Mouse (Mus musculus): ENCODE measurements at regions not wholly inside any gene's neighbourhood (a gene's known extent, or its start where the extent isn't known, plus 50 kb on each side); places are given as distances from the start of the nearest gene placed in this dataset.

DNA sequence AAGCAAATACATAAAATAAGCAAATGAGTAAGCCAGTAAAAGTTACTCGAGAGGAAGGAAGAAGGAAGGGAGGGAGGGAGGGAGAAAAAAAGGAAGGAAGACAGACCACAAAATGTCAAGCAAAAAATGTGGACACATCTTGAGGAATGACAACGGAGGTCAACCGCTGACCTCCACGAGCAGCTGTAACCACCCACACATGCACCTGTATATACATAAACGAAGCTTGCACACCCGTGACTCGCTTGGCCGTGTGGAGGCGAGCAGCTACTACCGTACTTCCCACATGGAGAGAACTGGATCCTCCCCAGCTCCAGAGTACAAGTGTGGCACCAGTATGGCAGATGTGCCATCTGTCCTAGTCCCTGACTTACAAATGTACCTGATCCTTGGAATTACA is 220.1 kb downstream of the Rplp1 start:
- Histone ChIP-seq H3K4me3 (ENCODE audit: low read depth, low read length) (no peak overlapping the region), H3K27me3 (replicated peaks; ENCODE audit: control insufficient read depth, insufficient read depth, low read length) (no peaks in the 10 kb centered on the region), H3K36me3 (ENCODE audit: control insufficient read depth, insufficient read depth, low read length) (no peaks in the 10 kb centered on the region), H3K4me2 (ENCODE audit: low read length) (no peak overlapping the region), H3K9me3 (ENCODE audit: control insufficient read depth, low read length) (no peaks in the 10 kb centered on the region), H3K4me1 (replicated peaks; ENCODE audit: control insufficient read depth, insufficient read depth, low read length) (peaks cover 9% of the 10 kb centered on the region), H3K27ac (ENCODE audit: low read depth) (no peak overlapping the region), H3K9ac (ENCODE audit: low read length) (no peak overlapping the region)
- WGBS, result 57% methylated on average over 10 of the region's 10 CpGs
- ATAC-seq (replicated peaks; ENCODE audit: low FRiP score, low TSS enrichment, low read depth) (no peak), DNase-seq (ENCODE audit: low spot score) (no peak)

DNA sequence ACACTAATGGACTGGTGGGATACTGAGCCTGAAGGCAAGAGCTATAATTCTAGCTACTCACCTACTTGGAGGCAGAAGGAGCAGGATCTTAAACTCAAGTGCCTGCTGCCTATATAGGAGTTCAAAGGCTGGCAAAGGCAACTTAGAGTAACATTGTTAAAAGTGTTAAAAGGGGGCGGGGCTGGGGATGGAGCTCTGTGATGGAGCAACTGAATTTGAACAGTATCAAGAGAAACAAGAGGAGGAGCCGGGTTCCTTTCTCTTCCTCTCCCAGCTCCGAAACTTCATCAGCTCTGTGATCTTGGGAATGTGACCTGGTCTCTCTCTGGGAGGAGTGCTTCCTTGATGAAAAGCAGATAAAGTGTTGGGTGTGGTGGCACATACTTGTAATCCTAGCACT is 223.6 kb downstream of the Rplp1 start:
- 67% methylated on average over 3 of the region's 3 CpGs for WGBS
- no peak overlapping the region for H3K4me3 ChIP-seq (ENCODE audit: low read depth, low read length)
- H3K27me3 ChIP-seq (replicated peaks; ENCODE audit: control insufficient read depth, insufficient read depth, low read length), result no peaks in the 10 kb centered on the region
- no peaks in the 10 kb centered on the region for H3K36me3 ChIP-seq (ENCODE audit: control insufficient read depth, insufficient read depth, low read length)
- no peak overlapping the region for H3K4me2 ChIP-seq (ENCODE audit: low read length)
- peaks cover 14% of the 10 kb centered on the region for H3K4me1 ChIP-seq (replicated peaks; ENCODE audit: control insufficient read depth, insufficient read depth, low read length)
- DNase-seq (ENCODE audit: low spot score) (no peak), ATAC-seq (replicated peaks; ENCODE audit: low FRiP score, low TSS enrichment, low read depth) (no peak)
- no peak overlapping the region for H3K9ac ChIP-seq (ENCODE audit: low read length)
- H3K27ac ChIP-seq (ENCODE audit: low read depth), result no peak overlapping the region
- H3K9me3 ChIP-seq (ENCODE audit: control insufficient read depth, low read length), result no peaks in the 10 kb centered on the region

DNA sequence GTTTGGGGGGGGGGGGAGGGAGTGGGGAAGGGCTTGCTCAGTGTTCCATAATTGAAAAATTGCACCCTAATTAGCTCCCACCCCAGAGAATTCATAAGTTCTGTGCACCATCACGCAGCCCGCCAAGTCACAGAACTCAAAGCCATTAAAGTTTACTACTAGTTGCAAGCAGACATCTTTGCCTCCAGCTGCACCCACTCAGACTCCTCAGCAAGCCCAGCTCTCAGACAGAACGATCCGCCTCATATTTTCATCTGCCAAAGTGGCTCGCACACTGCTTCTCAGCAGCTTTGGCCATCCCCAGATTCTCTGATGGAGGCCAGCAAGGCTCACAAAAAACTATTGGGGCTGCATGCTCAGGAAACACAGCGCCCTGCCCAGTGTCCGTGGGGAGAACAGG is 224.4 kb downstream of the Rplp1 start:
- 37% methylated on average over 7 of the region's 7 CpGs for WGBS
- H3K27ac ChIP-seq (ENCODE audit: low read depth), result no peak overlapping the region
- H3K4me1 ChIP-seq (replicated peaks; ENCODE audit: control insufficient read depth, insufficient read depth, low read length), result peaks cover 14% of the 10 kb centered on the region
- DNase-seq (ENCODE audit: low spot score), result no peak
- no peaks in the 10 kb centered on the region for H3K36me3 ChIP-seq (ENCODE audit: control insufficient read depth, insufficient read depth, low read length)
- no peaks in the 10 kb centered on the region for H3K27me3 ChIP-seq (replicated peaks; ENCODE audit: control insufficient read depth, insufficient read depth, low read length)
- ATAC-seq (replicated peaks; ENCODE audit: low FRiP score, low TSS enrichment, low read depth), result no peak
- no peaks in the 10 kb centered on the region for H3K9me3 ChIP-seq (ENCODE audit: control insufficient read depth, low read length)
- H3K4me3 ChIP-seq (ENCODE audit: low read depth, low read length), result no peak overlapping the region
- no peak overlapping the region for H3K4me2 ChIP-seq (ENCODE audit: low read length)
- H3K9ac ChIP-seq (ENCODE audit: low read length), result no peak overlapping the region

DNA sequence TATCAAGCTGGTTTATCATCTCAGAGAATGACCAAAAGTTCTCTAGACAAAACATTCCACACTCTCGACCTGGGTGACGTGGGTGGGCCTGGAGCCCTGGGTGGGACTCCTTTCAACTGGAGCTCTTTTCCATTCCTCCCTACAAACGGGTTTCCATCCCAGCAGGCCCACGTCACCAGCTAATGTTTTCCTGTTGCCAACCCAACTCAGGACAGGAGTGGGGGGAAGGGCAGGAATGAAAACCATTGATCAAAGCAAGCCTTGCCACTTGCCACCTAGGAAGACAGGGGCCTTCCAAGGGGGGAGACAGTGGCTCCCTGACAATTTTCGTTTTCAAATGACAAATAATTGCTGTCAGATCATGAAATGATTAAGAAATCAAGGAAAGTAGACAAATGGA is 224.8 kb downstream of the Rplp1 start:
- ATAC-seq (replicated peaks; ENCODE audit: low FRiP score, low TSS enrichment, low read depth) (no peak), DNase-seq (ENCODE audit: low spot score) (no peak)
- Histone ChIP-seq H3K27me3 (replicated peaks; ENCODE audit: control insufficient read depth, insufficient read depth, low read length) (no peaks in the 10 kb centered on the region), H3K36me3 (ENCODE audit: control insufficient read depth, insufficient read depth, low read length) (no peaks in the 10 kb centered on the region), H3K9ac (ENCODE audit: low read length) (no peak overlapping the region), H3K27ac (ENCODE audit: low read depth) (no peak overlapping the region), H3K9me3 (ENCODE audit: control insufficient read depth, low read length) (no peaks in the 10 kb centered on the region), H3K4me2 (ENCODE audit: low read length) (no peak overlapping the region), H3K4me1 (replicated peaks; ENCODE audit: control insufficient read depth, insufficient read depth, low read length) (peaks cover 14% of the 10 kb centered on the region), H3K4me3 (ENCODE audit: low read depth, low read length) (no peak overlapping the region)
- 26% methylated on average over 5 of the region's 5 CpGs for WGBS

DNA sequence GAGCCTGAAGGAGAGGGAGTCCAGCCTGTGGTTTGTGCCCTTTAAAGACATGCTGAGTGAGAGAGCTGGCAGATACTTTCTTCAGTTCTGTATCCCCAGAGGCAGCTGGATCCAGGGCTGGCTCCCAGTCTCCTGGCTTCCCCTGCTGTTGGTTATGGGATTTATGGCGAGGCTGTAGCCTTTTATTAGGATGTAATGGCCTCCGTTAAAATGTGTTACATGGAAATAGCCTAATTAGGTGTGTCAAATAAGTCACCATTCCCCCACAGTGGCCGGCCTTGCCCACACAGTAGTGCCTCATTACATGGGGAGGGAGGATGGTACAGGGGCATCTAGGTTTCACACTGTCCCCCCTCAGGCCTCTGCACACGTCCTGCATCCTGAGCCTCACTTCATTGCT is 230.8 kb downstream of the Rplp1 start:
- no peaks in the 10 kb centered on the region for H3K36me3 ChIP-seq (ENCODE audit: control insufficient read depth, insufficient read depth, low read length)
- H3K9me3 ChIP-seq (ENCODE audit: control insufficient read depth, low read length), result no peaks in the 10 kb centered on the region
- no peak for ATAC-seq (replicated peaks; ENCODE audit: low FRiP score, low TSS enrichment, low read depth)
- H3K27me3 ChIP-seq (replicated peaks; ENCODE audit: control insufficient read depth, insufficient read depth, low read length), result no peaks in the 10 kb centered on the region
- H3K9ac ChIP-seq (ENCODE audit: low read length), result no peak overlapping the region
- peaks cover 7% of the 10 kb centered on the region for H3K4me1 ChIP-seq (replicated peaks; ENCODE audit: control insufficient read depth, insufficient read depth, low read length)
- no peak overlapping the region for H3K4me2 ChIP-seq (ENCODE audit: low read length)
- WGBS, result 57% methylated on average over 4 of the region's 4 CpGs
- no peak overlapping the region for H3K27ac ChIP-seq (ENCODE audit: low read depth)
- DNase-seq (ENCODE audit: low spot score), result no peak
- H3K4me3 ChIP-seq (ENCODE audit: low read depth, low read length), result no peak overlapping the region

DNA sequence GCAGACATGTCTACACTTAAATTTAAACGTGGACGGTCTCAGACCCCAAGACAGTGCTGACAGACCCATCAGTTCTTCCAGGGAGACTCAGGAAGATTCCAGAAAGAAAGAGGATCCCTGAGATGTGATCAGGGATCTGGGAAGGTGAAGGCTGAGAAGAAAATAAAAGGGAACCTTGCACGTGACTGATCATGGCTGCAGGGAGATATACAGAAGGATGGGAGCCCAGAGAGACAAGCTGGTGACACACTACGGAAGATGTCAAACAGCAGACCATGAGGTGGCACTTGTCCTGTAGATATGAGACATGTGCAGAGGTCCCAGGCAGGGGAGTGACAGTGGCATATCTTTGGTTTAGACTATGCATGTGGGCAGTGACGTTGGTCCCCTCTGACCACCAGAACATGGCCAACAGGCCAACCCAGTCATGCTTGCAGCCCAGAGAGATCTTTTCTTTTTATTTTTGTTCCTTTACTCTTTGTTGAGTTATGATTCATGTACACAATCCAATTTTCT is 231.5 kb downstream of the Rplp1 start:
- Histone ChIP-seq H3K9ac (ENCODE audit: low read length) (no peak overlapping the region), H3K9me3 (ENCODE audit: control insufficient read depth, low read length) (no peaks in the 10 kb centered on the region), H3K4me2 (ENCODE audit: low read length) (no peak overlapping the region), H3K36me3 (ENCODE audit: control insufficient read depth, insufficient read depth, low read length) (no peaks in the 10 kb centered on the region), H3K4me1 (replicated peaks; ENCODE audit: control insufficient read depth, insufficient read depth, low read length) (peaks cover 7% of the 10 kb centered on the region), H3K4me3 (ENCODE audit: low read depth, low read length) (no peak overlapping the region), H3K27me3 (replicated peaks; ENCODE audit: control insufficient read depth, insufficient read depth, low read length) (no peaks in the 10 kb centered on the region), H3K27ac (ENCODE audit: low read depth) (no peak overlapping the region)
- DNase-seq (ENCODE audit: low spot score) (no peak), ATAC-seq (replicated peaks; ENCODE audit: low FRiP score, low TSS enrichment, low read depth) (no peak)
- 84% methylated on average over 5 of the region's 5 CpGs for WGBS

DNA sequence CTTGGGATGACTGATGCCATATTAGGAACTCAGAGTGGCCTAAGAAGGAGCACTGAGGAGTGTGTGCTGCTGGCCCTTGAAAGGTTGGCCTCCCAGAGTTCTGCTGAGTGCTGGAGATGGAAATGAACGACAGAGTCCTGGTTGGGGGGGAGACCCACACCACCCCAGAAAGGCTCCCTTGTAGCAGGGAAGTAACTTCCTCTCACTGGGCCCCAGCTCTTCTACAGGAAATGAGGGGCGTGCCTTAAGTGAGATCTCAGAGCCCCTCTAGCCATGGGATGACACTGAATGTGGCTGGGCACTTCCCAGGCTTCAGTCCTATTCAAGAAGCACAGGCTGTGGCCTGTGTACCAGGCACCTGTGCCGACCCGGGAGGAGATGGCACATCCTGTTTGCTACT is 232.0 kb downstream of the Rplp1 start:
- Histone ChIP-seq H3K4me2 (ENCODE audit: low read length) (no peak overlapping the region), H3K4me1 (replicated peaks; ENCODE audit: control insufficient read depth, insufficient read depth, low read length) (peaks cover 7% of the 10 kb centered on the region), H3K36me3 (ENCODE audit: control insufficient read depth, insufficient read depth, low read length) (no peaks in the 10 kb centered on the region), H3K9ac (ENCODE audit: low read length) (no peak overlapping the region), H3K4me3 (ENCODE audit: low read depth, low read length) (no peak overlapping the region), H3K9me3 (ENCODE audit: control insufficient read depth, low read length) (no peaks in the 10 kb centered on the region), H3K27me3 (replicated peaks; ENCODE audit: control insufficient read depth, insufficient read depth, low read length) (no peaks in the 10 kb centered on the region), H3K27ac (ENCODE audit: low read depth) (no peak overlapping the region)
- no peak for ATAC-seq (replicated peaks; ENCODE audit: low FRiP score, low TSS enrichment, low read depth)
- WGBS, result 63% methylated on average over 4 of the region's 4 CpGs
- no peak for DNase-seq (ENCODE audit: low spot score)

DNA sequence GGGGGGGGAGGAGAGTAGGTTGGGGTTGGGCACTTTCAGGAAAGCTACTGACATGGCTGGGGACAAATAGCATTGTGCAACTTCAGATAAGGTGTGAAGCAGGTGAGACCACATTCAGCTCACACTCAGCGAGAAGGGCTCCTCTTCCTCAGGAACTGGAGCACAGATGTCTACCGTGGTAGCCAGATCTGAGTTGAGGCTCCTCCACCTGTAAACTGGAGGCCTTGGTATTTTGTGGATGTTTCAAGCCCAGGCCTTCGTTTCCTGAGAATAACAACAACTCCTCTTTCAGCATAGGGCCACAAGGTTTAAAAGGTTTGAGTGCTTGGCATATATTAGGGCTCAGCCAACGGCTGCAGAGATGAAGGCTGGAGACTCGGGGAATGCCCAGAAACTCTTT is 232.9 kb downstream of the Rplp1 start:
- Histone ChIP-seq H3K9ac (ENCODE audit: low read length) (no peak overlapping the region), H3K9me3 (ENCODE audit: control insufficient read depth, low read length) (no peaks in the 10 kb centered on the region), H3K36me3 (ENCODE audit: control insufficient read depth, insufficient read depth, low read length) (no peaks in the 10 kb centered on the region), H3K4me2 (ENCODE audit: low read length) (no peak overlapping the region), H3K4me1 (replicated peaks; ENCODE audit: control insufficient read depth, insufficient read depth, low read length) (peaks cover 7% of the 10 kb centered on the region), H3K4me3 (ENCODE audit: low read depth, low read length) (no peak overlapping the region), H3K27ac (ENCODE audit: low read depth) (no peak overlapping the region), H3K27me3 (replicated peaks; ENCODE audit: control insufficient read depth, insufficient read depth, low read length) (no peaks in the 10 kb centered on the region)
- ATAC-seq (replicated peaks; ENCODE audit: low FRiP score, low TSS enrichment, low read depth) (no peak), DNase-seq (ENCODE audit: low spot score) (no peak)
- WGBS, result 61% methylated on average over 5 of the region's 5 CpGs

DNA sequence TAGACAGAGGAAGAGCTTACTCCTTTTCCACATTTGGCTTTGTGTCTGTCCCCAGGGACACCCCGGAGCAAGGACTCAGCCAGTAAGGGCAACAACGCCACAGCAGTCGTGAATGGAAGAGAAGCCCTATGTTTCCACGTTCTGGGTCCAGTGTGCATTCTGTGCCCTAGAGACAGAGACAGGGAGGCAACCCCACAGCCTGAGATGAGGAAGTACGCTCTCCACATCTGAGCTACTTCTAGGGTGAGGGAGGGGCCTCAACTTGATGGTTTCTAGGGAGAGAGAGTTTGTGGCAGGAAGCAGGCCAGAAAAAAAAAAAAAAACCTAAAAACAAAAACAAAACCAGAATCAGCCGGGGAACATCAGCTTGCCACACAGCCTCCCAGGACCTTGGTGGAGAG is 233.4 kb downstream of the Rplp1 start:
- Histone ChIP-seq H3K36me3 (ENCODE audit: control insufficient read depth, insufficient read depth, low read length) (no peaks in the 10 kb centered on the region), H3K27ac (ENCODE audit: low read depth) (no peak overlapping the region), H3K27me3 (replicated peaks; ENCODE audit: control insufficient read depth, insufficient read depth, low read length) (no peaks in the 10 kb centered on the region), H3K4me1 (replicated peaks; ENCODE audit: control insufficient read depth, insufficient read depth, low read length) (peaks cover 7% of the 10 kb centered on the region), H3K4me2 (ENCODE audit: low read length) (no peak overlapping the region), H3K4me3 (ENCODE audit: low read depth, low read length) (no peak overlapping the region), H3K9ac (ENCODE audit: low read length) (no peak overlapping the region), H3K9me3 (ENCODE audit: control insufficient read depth, low read length) (no peaks in the 10 kb centered on the region)
- DNase-seq (ENCODE audit: low spot score) (no peak), ATAC-seq (replicated peaks; ENCODE audit: low FRiP score, low TSS enrichment, low read depth) (no peak)
- WGBS, result 49% methylated on average over 6 of the region's 6 CpGs
